Mouse (Mus musculus) layer of hippocampus, adult 9-11 months (tissue): ENCODE data around the gene Gab2.

Experiments used
- DNase-seq: peaks from one replicate; pipeline ENCODE4 v3.0.0; 2022

Gab2 gene

GRCm38 (mm10) chr7:97347464-97347863 lies 266.1 kb downstream of the Gab2 start:
- peak; percentile 1 for DNase-seq

GRCm38 (mm10) chr7:97348318-97348717 lies 266.9 kb downstream of the Gab2 start:
- no peak for DNase-seq

GRCm38 (mm10) chr7:97348836-97349235 lies 267.4 kb downstream of the Gab2 start:
- no peak for DNase-seq

GRCm38 (mm10) chr7:97349438-97349837 lies 268.1 kb downstream of the Gab2 start:
- no peak for DNase-seq

- no peak for DNase-seq
Measured at GRCm38 (mm10) chr7:97350891-97351290, 269.5 kb downstream of the Gab2 start.

- no peak for DNase-seq
Measured at GRCm38 (mm10) chr7:97351792-97352513, 270.6 kb downstream of the Gab2 start.

- DNase-seq, result no peak
Measured at GRCm38 (mm10) chr7:97353356-97353755, 272.0 kb downstream of the Gab2 start.

DNA sequence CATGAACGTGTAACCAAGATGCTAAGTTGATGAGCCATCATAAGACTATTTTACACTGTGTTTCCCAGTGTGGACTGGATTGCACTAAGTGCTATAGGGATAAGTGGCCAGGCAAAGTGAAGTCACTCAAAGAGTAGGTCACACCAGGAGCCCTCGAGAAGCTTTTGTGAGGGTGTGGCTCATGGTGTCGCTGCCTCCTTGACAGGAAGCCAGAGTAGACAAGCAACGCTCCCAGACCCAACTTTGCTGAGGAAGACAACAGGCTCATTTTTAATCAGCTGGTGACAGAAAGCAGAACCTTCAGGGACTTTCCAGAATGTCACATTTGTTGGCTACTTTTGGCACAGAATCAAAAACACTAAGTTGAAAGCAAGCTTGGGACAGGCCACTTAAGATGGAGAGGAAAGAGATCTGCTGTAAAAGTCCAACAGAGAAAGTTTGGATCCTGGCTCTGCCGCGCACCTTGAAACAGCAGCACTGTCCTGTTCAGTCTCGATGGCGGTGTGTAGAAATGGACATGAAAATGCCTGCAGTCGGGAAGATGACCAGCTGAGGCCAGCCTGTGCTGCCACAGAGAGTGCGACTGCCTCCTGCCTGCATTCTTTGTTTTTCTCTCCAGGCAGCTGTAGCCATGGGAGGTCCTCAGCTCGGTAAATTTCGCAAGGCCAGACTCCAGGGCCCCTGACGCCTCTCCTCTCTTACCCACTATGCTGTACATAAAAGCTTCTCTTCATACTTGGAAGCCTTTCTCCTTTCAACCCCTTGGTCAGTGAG lies 273.9 kb downstream of the Gab2 start:
- peak; percentile 74 for DNase-seq

DNA sequence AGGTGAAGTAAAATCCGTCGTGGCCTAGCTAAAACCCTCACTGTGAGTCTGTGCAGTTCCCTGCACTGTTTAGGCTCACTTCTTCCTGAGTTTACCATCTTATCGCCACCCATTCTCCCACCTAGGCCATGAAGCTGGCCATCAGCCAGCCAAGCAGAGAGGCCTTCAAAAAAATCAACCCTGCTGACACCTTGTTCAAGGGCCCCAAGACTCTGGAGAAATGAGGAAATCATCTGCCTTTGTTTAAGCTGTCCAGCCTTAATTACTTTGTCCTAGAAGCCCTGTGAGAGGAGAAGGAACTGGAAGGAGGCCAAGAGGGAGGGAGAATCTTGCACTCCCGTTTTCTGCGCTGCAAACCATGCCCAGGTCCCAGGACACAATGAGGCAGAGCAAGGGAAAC lies 274.9 kb downstream of the Gab2 start:
- DNase-seq, result no peak

GRCm38 (mm10) chr7:97356875-97357276 lies 275.5 kb downstream of the Gab2 start:
- peak; percentile 79 for DNase-seq

- no peak for DNase-seq
Measured at GRCm38 (mm10) chr7:97357840-97358239, 276.5 kb downstream of the Gab2 start.

- no peak for DNase-seq
Measured at GRCm38 (mm10) chr7:97358347-97358746, 277.0 kb downstream of the Gab2 start.
